8 mouse cellular contexts compared by ENCODE assay signal in the genomic region with DNA sequence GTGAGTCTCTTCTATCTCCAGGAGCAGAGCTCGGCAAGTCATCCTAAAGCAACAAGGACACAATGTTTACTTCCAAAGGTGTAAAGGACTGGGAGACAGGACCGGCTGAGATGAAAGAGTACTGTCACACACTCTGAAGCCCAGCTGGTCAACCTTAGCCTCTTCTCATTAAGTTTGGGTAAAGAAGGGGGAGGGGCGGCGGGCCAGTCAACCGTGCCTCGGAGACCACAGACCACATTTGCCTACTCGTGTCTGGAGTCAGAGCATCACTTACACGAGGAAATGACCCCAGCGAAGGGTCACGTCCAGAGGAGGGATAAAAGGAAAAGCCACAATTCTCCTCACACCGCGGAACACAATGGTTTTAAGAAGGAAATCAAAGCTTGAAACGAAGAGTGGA. TPM values are rescaled to one million over a fixed set of nuclear protein-coding genes. Genes with fewer than 3 reads are reported as not detected.
A peak's percentile ranks its signal among the peaks of the same experiment; 100 is the strongest.
DNase-seq lines count a peak whose midpoint lies in the region; ATAC-seq lines count a peak whose summit lies in the region.

No protein-coding gene starts in this region.

- under 1% methylated on average over 13 of the region's 13 CpGs for WGBS in kidney, embryonic 14.5 days
- under 1% methylated on average over 13 of the region's 13 CpGs for WGBS in midbrain, embryonic 16.5 days

- no peaks in the 10 kb centered on the region; the same call in 1 of the 2 replicates for H3K36me3 ChIP-seq in kidney, embryonic 14.5 days (ENCODE audit: control insufficient read depth, insufficient read depth, low read length)
- H3K36me3 ChIP-seq in midbrain, embryonic 16.5 days (ENCODE audit: control insufficient read depth, insufficient read depth, low read length), result no peaks in the 10 kb centered on the region

- H3K4me1 ChIP-seq in kidney, embryonic 14.5 days (ENCODE audit: control insufficient read depth, insufficient read depth, low read length), result peaks cover 27% of the 10 kb centered on the region
- H3K4me1 ChIP-seq in midbrain, embryonic 16.5 days (ENCODE audit: control insufficient read depth, insufficient read depth, low read length), result peaks cover 12% of the 10 kb centered on the region; the same call in 1 of the 2 replicates

- H3K9me3 ChIP-seq in kidney, embryonic 14.5 days (ENCODE audit: control insufficient read depth, low read length), result no peaks in the 10 kb centered on the region
- H3K9me3 ChIP-seq in midbrain, embryonic 16.5 days (replicated peaks; ENCODE audit: control insufficient read depth, low read length, poor library complexity, severe bottlenecking), result no peaks in the 10 kb centered on the region

- H3K4me3 ChIP-seq in kidney, embryonic 14.5 days (ENCODE audit: low read length), result peak overlapping the region; percentile 84
- H3K4me3 ChIP-seq in midbrain, embryonic 16.5 days (ENCODE audit: low read depth, low read length), result peak overlapping the region; percentile 80

- peak; percentile 18; the same call in 1 of the 2 replicates for ATAC-seq in kidney, embryonic 14.5 days (ENCODE audit: low FRiP score, low TSS enrichment)
- ATAC-seq in midbrain, embryonic 16.5 days, result no peak
- no peak for ATAC-seq in frontal cortex, adult (ENCODE audit: low TSS enrichment)

- no peak for DNase-seq in kidney, postnatal 14 days
- DNase-seq in embryo, embryonic 10 days (ENCODE audit: low spot score), result peak; percentile 79
- peak; percentile 43 for DNase-seq in induced T-regulatory cell, adult 2 months (ENCODE audit: low read depth)
- no peak for DNase-seq in ovary, postnatal 36 days (ENCODE audit: low spot score)
- no peak for DNase-seq in ovary, postnatal 14 days (ENCODE audit: low spot score)

- peak overlapping the region; percentile 78 for H3K4me2 ChIP-seq in kidney, embryonic 14.5 days (replicated peaks; ENCODE audit: low read depth, low read length)
- H3K4me2 ChIP-seq in midbrain, embryonic 16.5 days (ENCODE audit: low read length), result peak overlapping the region; percentile 75

- H3K27me3 ChIP-seq in kidney, embryonic 14.5 days (ENCODE audit: control insufficient read depth, insufficient read depth, low read length), result no peaks in the 10 kb centered on the region
- H3K27me3 ChIP-seq in midbrain, embryonic 16.5 days (ENCODE audit: control insufficient read depth, insufficient read depth, low read depth, low read length), result 0 out of 2 replicates have a peak, but pooled peaks cover 3% of the 10 kb centered on the region

- H3K27ac ChIP-seq in kidney, embryonic 14.5 days (ENCODE audit: low read depth, low read length), result peak overlapping the region; percentile 85; the same call in 1 of the 2 replicates
- H3K27ac ChIP-seq in midbrain, embryonic 16.5 days (ENCODE audit: low read length), result no peak overlapping the region

- peak overlapping the region; percentile 87 for H3K9ac ChIP-seq in kidney, embryonic 14.5 days (ENCODE audit: low read depth, low read length)
- peak overlapping the region; percentile 88 for H3K9ac ChIP-seq in midbrain, embryonic 16.5 days (ENCODE audit: low read depth, low read length)

RNA-seq across cellular contexts. Expression of gene Sh3pxd2a, which starts 1.0 kb away (rescaled TPM):
- 8.7 and 9.6 TPM in 2 replicates for polyA plus RNA-seq in kidney, embryonic 14.5 days (2014; fragmentation: Nextera tagmentation; extraction: Ambion mirVana)
- polyA plus RNA-seq in midbrain, embryonic 16.5 days (2015; fragmentation: Nextera tagmentation; extraction: Ambion mirVana), result 1.5 and 1.8 TPM in 2 replicates

Comparison
In these comparisons a context has a peak if more than half of its experiments do, and no peak if none do; other contexts are left out.
1. DNase-seq: peak in embryo, embryonic 10 days (single experiment) and induced T-regulatory cell, adult 2 months (single experiment); none in kidney, postnatal 14 days (single experiment), ovary, postnatal 36 days (single experiment) and ovary, postnatal 14 days (single experiment).